Mouse (Mus musculus): ENCODE measurements at regions not wholly inside any gene's neighbourhood (a gene's known extent, or its start where the extent isn't known, plus 50 kb on each side); places are given as distances from the start of the nearest gene placed in this dataset.

DNA sequence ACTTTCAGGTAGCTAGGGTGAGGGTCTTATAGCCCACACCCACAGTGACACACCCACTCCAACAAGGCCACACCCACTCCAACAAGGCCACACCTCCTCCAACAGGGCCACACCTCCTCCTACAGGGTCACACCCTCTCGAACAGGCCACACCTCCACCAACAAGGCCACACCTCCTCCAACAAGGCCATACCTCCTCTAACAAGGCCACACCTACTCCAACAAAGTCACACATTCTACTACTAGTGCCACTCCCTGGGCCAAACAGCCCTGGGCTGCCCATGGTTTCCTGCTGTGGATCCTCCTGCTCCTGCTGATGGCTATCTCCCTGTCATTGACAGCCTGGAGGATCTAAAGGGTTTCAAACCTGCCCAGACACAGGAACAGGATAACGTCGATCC is 124.9 kb downstream of the Mn1 start:
- no peak for TF ChIP-seq CTCF (IDR thresholded peaks at IDR 0.05; ENCODE audit: extremely low read depth, insufficient read length, insufficient replicate concordance, low read depth, low read length)
- no peak for TF ChIP-seq POLR2A (IDR thresholded peaks at IDR 0.05; ENCODE audit: low read depth, low read length)

Data from small intestine, adult 2 months (tissue).